Mouse (Mus musculus) adrenal gland, adult 18-20 months (tissue): Measurements from ENCODE around the gene Mphosph9. TPM values are rescaled to one million over a fixed set of nuclear protein-coding genes. Genes with fewer than 3 reads are reported as not detected.

ENCODE experiments used
- total RNA-seq, 2 experiments: library from RNA; stranded (reverse); gene quantifications; 1 replicate in 1 of 2; 2 replicates in 1 of 2; pipeline ENCODE4 v1.2.3; 2021

Gene Mphosph9
- total RNA-seq, 2 experiments from 2014 or later: 5.7 to 7.6 TPM

Other genes starting within 250 kb of the Mphosph9 start
- 10 to 100 TPM; 10.6 to 15.2 TPM for gene Abcb9, start 232.2 kb downstream of the Mphosph9 start, total RNA-seq
- 10 to 100 TPM; 42.3 to 47.0 TPM for gene Ogfod2, start 215.7 kb downstream of the Mphosph9 start, total RNA-seq
- 10 to 100 TPM; 51.3 to 56.8 TPM for gene Arl6ip4, start 211.9 kb downstream of the Mphosph9 start, total RNA-seq
- 10 to 100 TPM; 36.4 to 61.1 TPM for gene Pitpnm2, start 78.2 kb downstream of the Mphosph9 start, total RNA-seq
- 10 to 100 TPM; 12.9 to 13.4 TPM for gene 2810006K23Rik, start 117 bp upstream of the Mphosph9 start, total RNA-seq
- 100 to 1,000 TPM; 153 to 174 TPM for gene Cdk2ap1, start 35.1 kb upstream of the Mphosph9 start, total RNA-seq
- 10 to 100 TPM; 93.2 to 93.4 TPM for gene Sbno1, start 98.0 kb upstream of the Mphosph9 start, total RNA-seq
- gene Kmt5a, start 112.0 kb upstream of the Mphosph9 start, total RNA-seq: 100 to 1,000 TPM; 141 to 218 TPM
- 10 to 100 TPM; 22.3 TPM for gene Rilpl2, start 150.4 kb upstream of the Mphosph9 start, total RNA-seq
- gene Snrnp35, start 155.2 kb upstream of the Mphosph9 start, total RNA-seq: 10 to 100 TPM; 20.8 to 21.9 TPM
- 10 to 100 TPM; 13.1 to 17.6 TPM for gene Rilpl1, start 203.4 kb upstream of the Mphosph9 start, total RNA-seq
- gene Tmed2, start 212.7 kb upstream of the Mphosph9 start, total RNA-seq: 100 to 1,000 TPM; 214 to 218 TPM
- 10 to 100 TPM; 13.2 to 15.3 TPM for gene Ddx55, start 224.9 kb upstream of the Mphosph9 start, total RNA-seq